Mouse (Mus musculus): ENCODE data around the gene Ccr7.

Ccr7 gene

DNA sequence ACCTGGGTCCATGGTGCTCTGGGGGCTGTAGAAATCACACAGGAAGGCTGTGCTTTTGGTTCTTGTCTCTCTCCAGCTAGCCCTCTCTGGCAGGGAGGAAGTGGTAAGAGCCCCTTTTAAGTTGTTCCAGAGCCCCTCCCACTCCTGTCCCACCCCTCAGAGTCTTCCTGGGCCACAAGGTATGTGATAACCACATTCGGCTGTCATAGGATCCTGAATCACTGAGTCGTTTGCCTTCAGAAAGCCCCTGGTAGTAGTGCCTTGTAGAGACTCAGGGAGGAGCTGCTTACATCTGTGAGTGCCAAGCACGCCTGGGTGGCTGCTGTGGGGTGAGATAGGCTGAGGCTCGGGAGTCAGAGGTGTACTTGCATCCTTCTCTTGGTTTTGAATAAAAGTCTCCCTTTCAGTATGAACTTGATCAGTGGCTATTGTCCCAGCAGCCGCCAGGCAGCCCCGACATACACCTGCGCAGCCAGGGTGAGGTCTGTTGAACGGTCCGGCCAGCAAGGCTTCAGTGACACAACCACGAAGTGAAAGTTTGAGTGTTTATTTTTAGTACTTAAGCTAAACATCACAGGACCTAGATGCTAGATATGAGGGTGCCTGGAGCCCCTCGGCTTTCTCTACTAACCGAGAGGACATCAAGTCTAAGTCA is at the start of gene Ccr7:
TSS of gene Ccr7 (minus strand) at position 91 of the 655 bp plus-strand sequence.
- no peak for DNase-seq (ENCODE audit: low spot score in 2 of 2)

DNA sequence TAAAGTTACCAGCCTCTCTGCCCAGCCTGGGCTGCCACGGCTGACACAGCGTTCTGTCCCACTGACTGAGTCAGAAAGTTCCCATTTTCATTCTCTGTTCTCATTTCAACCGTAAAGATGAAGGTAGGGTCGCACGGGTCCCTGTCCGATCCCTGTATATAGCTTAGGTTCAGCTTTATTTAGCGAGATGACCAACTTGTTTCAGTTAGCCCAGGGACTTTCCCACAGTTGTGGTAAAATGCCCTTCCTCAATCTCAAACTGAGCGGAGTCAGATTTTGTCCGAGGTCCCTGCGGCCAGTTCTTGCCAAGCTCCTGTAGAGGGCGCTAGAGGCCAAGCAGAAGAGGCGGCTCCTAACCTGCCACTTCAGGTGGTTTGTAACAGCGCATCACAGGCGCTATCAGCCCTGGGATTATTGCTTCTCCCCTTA is 34.3 kb upstream of the Ccr7 start:
- DNase-seq (ENCODE audit: low spot score in 2 of 2): peak; percentile 43 to 68

DNA sequence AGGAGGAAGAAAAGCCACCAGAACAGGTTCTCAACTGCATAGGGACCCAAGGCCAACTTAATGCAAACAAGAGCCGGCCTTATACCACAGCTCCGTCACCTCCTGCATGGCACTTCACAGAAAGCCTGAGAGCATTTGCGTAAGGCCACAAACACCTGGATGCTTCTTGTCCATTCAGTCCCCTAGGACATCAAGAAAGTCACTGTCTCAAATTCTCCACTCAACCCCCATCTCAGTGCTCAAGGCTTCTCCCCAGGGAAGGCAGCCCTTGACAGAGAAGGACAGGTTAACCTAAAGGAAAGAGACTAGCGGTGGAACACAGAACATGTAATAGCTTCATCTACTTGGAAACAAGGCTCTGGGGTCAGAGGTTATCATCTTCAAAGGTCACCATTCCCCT is 32.5 kb upstream of the Ccr7 start:
- DNase-seq (ENCODE audit: low spot score in 2 of 2): no peak

DNA sequence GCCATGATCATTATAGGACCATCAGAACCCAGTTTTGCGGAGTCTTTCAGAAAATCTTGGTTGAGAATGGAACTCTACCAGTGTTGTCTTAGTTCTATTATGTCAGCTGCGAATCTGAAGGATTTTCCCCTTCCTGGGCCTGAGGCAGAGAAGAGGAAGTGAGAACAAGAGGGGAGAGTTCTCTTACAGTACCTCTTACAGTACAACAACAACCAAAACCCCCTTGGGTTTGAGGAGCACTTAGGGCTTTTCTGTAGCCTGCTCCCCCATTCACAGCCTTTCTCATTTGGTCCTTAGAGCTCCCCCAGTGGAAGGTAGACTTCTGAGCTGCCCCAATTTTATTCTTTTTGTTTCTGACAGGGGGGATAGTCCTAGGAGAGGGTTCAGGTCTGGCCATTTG is 32.0 kb upstream of the Ccr7 start:
- DNase-seq (ENCODE audit: low spot score in 2 of 2): no peak

DNA sequence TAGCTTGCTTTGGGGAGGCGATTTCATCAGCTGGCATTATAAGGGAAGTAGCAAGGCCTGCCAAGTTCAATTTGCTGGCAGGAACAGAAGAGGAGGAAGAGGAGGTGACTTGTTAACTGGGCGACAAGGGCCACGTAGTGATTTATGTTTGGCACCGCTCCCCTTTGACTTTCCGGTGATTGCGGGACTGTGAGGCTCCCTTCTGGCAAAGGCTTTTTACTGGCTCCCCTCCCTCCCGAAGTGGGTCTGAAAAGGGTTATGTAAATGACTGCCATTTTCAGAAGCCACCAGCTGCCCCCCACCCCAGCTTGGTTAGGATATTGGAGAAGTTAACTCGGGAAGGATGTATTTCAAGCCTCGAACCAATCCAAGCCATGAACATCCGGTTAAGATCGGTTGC is 27.7 kb upstream of the Ccr7 start:
- peak in 1 of 2 experiments; percentile 10 for DNase-seq (ENCODE audit: low spot score in 2 of 2)

DNA sequence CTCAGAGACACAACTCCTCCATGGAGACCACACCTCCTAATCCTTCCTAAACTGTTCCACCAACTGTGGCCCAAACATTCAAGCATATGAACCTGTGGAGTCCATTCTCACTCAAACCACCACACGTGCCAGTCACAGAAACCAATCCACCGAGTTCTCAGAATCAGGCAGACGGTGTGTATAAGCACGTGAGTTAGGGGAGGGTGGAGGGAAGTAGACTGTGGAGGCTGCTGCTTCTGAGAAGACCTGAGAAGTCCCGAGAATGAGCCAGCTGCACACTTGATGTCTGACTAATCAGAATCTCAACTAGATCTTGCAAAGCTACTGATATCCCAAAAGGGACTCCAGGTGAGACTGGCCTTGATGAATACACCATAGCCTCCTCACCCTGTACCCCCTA is 25.2 kb upstream of the Ccr7 start:
- no peak for DNase-seq (ENCODE audit: low spot score in 2 of 2)

DNA sequence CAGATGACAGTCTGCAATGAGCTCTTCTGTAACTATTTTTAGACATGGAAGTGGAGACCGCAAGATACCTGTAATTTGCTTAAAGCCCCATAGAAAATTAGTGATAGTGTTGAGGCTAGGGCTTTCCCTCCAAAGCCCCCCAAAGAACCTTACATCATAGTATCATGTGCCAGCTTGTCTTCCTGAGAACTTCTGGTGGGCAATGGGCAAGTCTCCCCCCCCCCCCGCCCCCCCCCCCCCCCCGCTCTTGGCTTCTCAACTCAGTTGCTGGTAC is 23.0 kb upstream of the Ccr7 start:
- DNase-seq (ENCODE audit: low spot score in 2 of 2): no peak

DNA sequence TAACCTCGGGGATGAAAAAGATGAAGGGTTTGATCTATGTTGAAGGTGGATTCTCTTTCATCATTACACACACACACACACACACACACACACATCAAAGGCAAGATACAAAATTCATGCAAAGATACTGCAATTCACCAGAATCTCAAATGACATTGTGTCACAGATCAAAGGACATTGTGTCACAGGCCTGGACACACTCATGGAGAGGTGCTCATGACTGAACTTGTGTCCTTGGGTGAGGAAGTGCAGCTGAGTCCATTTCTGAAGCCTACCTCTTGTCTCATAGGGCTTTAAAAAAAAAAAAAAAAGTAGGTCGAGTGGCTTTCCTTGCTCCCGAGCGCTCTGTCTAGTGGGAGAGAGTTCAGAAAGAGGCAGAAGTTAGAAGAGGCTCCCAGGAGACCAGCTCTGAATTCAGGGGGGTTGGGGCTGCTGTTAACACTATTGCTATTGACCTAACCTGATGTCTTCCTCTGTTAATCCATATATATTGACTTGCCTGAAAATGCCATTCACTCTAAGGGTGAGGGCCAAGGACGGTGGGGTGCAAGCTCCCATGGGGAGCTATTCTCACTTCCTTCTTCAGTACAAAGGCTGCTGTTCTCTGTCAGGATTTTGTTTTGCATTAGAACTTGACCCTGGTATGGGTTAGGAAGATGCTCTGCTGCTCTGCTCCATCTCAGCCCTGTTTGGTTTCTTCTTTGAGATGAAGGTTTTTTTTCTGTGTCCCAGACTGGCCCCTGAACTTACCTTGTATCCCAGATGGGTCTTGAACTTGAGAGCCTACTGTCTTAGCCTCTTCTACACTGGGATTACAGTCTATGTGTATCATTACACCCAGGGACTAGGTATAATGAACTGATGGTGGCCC is 22.4 kb upstream of the Ccr7 start:
- no peak for DNase-seq (ENCODE audit: low spot score in 2 of 2)

DNA sequence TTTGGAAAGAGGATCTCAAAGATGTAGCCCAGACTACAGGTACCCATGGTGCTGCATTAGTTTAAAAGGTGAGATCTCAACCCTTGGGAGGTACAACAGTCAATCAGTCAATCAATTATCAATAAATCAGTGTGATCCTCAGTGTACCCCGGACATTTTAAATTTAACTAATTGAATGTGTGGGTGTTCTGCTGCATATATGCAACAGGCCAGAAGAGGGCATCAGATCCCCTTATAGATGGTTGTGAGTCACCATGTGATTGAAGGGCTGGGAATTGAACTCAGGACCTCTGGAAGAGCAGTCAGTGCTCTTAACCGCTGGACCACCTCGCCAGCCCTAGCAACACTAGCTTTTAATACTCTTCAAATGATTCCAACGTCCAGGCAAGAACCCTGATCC is 17.1 kb upstream of the Ccr7 start:
- DNase-seq (ENCODE audit: low spot score in 2 of 2): no peak

DNA sequence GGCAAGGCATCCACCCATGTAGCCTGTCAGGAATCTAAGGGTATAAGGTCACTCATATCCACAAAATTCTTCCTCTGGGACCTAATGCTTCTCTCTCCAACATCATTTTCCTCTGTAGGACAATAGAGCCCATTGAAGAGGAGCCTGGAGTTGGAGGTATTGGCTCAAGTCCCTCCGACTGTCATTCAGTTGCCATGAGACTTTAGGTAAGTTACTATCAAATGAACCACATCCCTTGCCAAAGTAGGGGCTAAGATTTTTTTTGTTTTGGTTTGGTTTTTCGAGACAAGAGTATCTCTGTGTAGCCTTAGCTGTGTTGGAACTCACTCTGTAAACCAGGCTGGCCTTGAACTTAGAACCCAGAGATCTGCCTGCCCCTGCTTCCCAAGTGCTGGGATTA is 16.6 kb upstream of the Ccr7 start:
- no peak for DNase-seq (ENCODE audit: low spot score in 2 of 2)

DNA sequence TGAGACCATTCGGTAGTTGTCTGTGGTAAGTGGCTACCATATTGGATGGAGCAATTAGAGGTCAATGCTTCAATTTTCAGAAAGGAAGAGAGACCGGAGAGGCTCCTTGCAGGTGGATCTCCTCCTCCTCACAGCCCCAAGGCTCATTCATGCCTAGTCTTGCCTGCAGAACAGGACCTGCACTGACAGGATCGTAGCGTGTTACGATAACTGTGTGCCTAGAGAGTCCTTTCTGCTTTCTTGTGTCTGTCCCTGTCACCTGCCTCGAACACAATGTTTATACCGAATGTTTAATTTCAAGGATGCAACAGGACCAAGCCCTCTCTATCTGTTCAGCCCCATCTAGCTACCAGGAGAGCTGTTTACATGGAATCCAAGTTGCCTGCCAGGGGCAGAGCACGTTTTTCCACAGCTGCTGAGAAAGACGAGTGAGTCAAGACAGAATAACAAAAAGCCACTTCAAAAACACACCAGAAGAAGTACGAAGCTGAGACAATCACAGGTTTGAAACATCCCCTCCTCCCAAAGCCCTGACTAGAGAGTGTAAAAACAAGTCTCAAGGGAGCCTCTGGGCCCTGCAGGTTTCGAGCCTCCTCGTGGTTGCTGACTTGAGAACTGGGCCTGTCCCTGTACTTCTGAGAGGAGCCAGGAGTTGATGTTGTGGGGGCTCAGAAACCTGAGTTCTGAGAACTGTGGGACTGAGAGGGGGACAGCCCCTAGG is 15.8 kb upstream of the Ccr7 start:
- DNase-seq (ENCODE audit: low spot score in 2 of 2): no peak

DNA sequence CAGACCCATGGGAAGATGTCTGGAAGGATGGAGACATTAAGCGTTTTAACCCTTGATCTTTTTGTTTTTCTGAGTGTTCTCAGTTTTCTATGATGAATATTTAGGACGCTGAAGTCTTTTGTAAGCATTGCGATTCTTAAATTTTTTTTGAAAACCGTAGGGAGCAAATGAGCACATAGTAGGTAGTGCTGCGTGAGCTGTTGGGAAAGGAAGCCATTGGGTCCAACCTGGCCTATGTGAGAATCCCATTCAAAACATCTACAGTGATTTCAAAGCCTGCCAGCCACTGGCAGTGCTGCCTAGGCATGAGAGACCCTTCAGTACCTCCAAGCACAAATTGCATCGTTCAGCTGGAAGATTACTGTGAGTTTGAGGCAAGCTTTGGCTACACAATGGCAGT is 15.1 kb upstream of the Ccr7 start:
- DNase-seq (ENCODE audit: low spot score in 2 of 2): no peak

DNA sequence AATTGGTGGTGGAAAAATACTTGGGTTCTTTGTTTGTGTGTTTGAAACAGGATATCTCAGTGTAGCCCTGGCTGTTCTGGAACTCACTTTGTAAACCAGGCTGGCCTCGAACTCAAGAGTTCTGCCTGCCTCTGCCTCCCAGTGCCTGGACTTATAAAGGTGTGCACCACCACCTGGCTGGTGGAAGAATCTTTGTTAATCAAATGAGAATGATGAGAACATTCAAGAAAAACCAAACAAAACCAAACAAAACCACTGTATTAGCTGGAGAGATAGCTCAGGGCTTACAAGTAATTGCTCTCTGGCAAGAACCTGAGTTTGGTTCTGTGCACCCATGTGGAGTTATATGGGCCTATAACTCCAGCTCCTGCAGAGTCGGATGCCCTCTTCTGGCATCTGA is 14.6 kb upstream of the Ccr7 start:
- no peak for DNase-seq (ENCODE audit: low spot score in 2 of 2)

DNA sequence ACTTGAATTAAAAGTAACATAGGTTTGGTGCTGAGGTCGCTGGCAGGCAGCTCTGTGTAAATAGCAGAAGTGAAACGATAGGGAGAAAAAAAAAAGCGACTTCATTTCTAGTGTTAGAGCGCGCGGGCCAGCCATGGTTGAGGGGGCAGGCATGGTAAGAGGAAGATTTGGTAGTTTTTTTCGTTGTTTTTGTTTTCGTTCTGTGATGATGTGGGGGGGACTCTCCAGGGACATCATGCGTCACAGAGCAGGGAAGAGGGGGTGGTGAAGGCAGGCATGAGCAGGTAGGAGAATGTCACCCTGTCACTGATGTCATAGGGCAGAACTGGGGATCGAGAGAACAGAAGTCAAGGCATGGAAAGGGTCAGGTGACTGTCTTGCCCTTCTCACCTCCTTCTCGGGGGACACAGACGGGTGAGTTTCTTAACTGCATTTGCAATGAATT is 13.2 kb upstream of the Ccr7 start:
- DNase-seq (ENCODE audit: low spot score in 2 of 2): no peak

DNA sequence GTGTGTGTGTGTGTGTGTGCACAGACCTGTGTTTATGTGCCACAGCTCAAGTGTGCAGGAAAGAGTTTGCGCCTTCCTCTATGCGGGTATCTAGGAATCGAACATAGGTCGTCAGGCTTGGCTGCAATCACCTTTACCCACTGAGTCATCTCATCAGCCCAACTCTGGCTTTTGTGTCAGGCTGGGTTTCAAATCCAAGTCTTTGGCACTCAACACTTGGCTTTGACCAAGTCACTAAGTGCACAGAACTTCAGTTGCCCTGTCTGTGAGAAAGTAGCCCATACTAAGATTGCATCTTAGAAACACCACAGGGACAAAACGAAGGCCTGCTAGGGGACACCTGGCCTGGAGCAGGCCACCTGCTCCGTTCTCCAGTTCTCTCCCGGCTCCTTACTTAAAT is 12.7 kb upstream of the Ccr7 start:
- no peak for DNase-seq (ENCODE audit: low spot score in 2 of 2)

DNA sequence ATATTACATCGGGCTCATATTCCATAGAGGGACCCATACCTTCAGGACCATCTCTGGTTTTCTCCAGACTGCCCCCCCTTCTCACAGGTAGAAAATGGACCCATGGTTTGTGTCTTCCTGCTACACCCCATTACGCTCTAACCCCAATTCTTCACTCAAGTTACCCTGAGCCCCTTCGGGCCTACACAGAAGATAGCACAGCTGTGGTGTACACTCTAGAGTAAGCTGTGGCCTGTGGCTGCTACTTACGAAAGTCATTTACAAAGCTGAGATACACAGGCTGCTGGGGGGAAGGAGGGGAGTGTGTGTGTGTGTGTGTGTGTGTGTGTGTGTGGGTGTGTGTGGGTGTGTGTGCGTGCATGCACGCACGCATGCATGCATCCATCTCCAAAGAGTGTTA is 11.4 kb upstream of the Ccr7 start:
- DNase-seq (ENCODE audit: low spot score in 2 of 2): no peak

DNA sequence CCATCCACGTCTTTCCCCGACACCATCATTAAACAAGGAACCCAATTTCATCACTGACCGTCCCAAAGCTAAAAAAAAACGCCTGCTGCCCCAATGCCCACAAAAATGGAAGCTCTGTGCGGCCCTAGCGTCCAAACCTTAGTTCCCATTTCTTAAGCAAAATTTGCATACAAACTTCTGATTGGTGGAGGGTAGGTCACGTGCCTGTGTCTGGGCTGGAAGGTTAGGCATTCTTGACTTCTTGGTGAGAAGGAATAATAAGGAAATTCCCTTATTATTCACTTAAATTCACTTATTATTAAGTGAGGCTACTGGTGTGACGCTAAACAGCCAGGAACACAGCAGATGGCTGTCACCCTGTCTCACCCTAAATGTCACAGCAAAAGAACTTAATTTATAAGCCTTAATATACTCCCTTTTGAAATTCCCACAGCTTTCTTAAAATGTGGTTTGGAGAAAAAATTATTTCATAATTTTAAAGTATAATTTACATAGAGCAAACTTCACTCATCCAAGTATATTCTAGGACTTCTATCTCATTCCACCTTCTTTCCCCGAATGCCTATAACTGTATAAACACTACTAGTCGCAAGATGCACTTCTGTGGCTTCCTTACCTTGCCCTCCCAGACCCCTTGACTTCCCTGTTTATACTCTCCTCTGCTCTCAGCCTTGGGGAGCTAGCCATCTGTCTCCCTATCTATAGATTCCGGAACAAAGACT is 10.3 kb upstream of the Ccr7 start:
- no peak for DNase-seq (ENCODE audit: low spot score in 2 of 2)

DNA sequence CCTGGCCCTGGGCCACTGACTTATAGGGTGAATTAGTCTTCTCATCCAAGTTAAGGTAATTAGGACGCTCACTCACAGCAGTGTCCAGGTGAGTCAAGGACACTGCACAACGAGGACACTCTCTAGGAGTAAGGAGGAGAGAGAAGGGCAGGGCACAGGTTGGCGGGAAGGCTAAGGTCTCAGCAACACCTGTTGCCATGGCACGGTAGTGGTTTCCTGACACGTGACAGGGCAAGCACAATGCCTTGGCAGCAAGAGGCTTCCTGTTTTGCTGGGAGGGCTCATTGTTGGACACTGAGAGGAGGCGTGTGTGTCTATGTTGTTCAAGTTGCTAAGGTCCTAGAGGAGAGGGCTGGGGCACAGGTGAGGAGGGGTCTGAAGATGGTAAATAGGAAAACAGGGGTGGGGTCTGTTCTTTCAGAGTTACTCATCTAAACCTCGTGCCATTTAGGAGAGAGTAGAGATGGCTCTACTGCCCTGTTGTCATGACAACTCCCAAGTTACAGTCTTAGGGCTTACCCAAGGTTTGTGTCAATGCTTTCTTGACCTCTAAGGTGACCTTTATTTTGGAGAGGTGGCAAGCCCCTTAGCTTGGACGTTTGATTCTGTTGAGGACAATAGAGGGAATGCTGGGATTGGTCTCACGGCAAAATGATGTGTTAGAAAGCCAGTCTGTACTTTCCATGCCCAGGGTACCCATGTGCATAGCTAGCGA is 8.3 kb upstream of the Ccr7 start:
- no peak for DNase-seq (ENCODE audit: low spot score in 2 of 2)

DNA sequence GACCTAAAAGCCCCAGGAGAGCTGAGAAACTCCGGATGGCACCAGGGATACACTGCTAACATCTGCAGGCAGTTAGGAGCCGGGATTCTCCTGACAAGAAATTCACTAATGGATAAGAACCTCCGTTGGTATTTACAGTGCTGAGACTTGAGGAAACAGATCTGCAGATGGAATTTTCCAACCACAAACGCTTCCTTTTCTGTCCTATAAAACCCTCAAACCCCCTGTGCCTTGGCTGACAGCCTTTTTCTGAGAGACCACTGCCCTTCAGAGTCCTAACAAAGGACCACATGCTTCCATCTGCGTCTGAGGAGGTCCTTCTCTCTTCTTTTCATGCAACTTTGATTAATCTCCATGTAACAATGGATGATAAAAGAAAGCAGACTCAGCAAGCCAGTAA is 6.8 kb upstream of the Ccr7 start:
- DNase-seq (ENCODE audit: low spot score in 2 of 2): no peak

DNA sequence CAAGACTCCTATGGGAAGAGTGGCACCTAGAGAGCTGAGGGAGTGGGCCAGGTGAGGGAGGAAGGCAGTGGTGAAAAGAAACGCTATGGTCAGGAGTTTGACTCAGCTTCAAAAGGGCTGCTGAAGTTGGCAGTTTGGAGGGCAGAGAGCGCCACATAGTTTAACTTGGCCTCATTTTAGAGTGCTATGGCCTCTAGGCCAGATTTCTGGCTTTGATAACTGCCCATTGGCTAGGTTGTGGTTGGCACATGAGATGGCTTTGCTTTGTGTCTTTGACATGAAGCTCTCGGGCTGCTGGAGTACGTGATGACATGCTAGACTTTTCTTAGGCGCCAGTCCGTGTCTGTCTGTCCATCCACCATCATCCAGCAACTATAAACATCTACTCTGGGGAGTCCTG is 5.4 kb upstream of the Ccr7 start:
- no peak for DNase-seq (ENCODE audit: low spot score in 2 of 2)

DNA sequence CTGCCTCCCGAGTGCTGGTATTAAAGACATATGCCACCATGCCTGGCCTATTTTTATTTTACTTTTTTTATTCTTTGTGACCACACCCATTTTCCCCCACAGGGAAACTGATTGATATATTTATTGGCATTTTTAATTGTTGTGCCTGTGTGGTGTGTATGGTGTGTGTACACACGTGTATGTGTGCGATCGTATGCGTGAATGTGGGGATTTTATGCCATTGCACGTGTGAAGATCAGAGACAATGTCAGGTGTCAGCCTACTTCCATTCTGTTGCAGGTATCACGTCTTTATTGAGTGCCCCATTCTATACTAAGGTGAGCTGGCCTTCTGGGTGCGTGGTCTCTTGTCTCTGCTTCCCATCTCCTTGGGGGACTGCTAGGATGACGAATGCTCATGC is 940 bp upstream of the Ccr7 start:
- DNase-seq (ENCODE audit: low spot score in 2 of 2): no peak

All from right cerebral cortex, adult 2 months (tissue).